Mouse (Mus musculus) stomach, postnatal 0 days (tissue): ENCODE data around the gene Slc7a15. TPM values are rescaled to one million over a fixed set of nuclear protein-coding genes. Genes with fewer than 3 reads are reported as not detected.

Experiments used
- ATAC-seq: fragments of 200-750 bp; cut with Nextera tagmentation; 2 replicates; pipeline ENCODE4 v1.8.0; 2017; ENCODE audit not compliant: low FRiP score, low TSS enrichment
- DNase-seq: peaks from one replicate; pipeline ENCODE4 v3.0.0-alpha.2; 2016; ENCODE audit warnings: low spot score
- H3K27ac ChIP-seq: fragments of 300-500 bp; sonication (generic); replicated peaks from 2 replicates; pipeline ENCODE4 v1.5.1; 2014; ENCODE audit warnings: mild to moderate bottlenecking, control low read depth
- H3K27me3 ChIP-seq: fragments of 300-500 bp; sonication (generic); 2 replicates; pipeline ENCODE4 v1.6.1; 2014; ENCODE audit warnings: low read length; ENCODE audit not compliant: control insufficient read depth, insufficient read depth
- H3K36me3 ChIP-seq: fragments of 300-500 bp; sonication (generic); 2 replicates; pipeline ENCODE4 v1.6.1; 2014; ENCODE audit warnings: low read length, mixed read lengths; ENCODE audit not compliant: control insufficient read depth, insufficient read depth
- H3K4me1 ChIP-seq: fragments of 300-500 bp; sonication (generic); replicated peaks from 2 replicates; pipeline ENCODE4 v1.6.1; 2014; ENCODE audit warnings: antibody characterized with exemption; ENCODE audit not compliant: control insufficient read depth, insufficient read depth
- H3K4me2 ChIP-seq: fragments of 300-500 bp; sonication (generic); replicated peaks from 2 replicates; pipeline ENCODE4 v1.6.1; 2014; ENCODE audit warnings: low read depth, mild to moderate bottlenecking, control low read depth, moderate library complexity
- H3K4me3 ChIP-seq: fragments of 300-500 bp; sonication (generic); 2 replicates; pipeline ENCODE4 v1.5.1; 2014; ENCODE audit warnings: low read depth, low read length, control low read depth
- H3K9ac ChIP-seq: fragments of 300-500 bp; sonication (generic); 2 replicates; pipeline ENCODE4 v1.6.1; 2014; ENCODE audit warnings: mild to moderate bottlenecking, low read length, control low read depth, mixed read lengths
- H3K9me3 ChIP-seq: fragments of 300-500 bp; sonication (generic); 2 replicates; pipeline ENCODE4 v1.6.1; 2016; ENCODE audit warnings: low read length; ENCODE audit not compliant: control insufficient read depth
- CTCF ChIP-seq: IDR thresholded peaks from 2 replicates; pipeline ENCODE4 v1.5.1; 2016; ENCODE audit warnings: antibody characterized with exemption, low read depth, mild to moderate bottlenecking, moderate library complexity
- EP300 ChIP-seq: optimal IDR thresholded peaks from 2 replicates; pipeline ENCODE3; 2016; ENCODE audit warnings: antibody characterized with exemption
- WGBS: fragments of 180-500 bp; shearing (Covaris S2); extraction: QIAGEN DNeasy Blood & Tissue Kit; methylation state at CpG from one replicate; pipeline ENCODE4 v1.1.7; 2014; 5-methylcytosine and 5-hydroxymethylcytosine counted together
- polyA plus RNA-seq: library from polyadenylated mRNA; unstranded; fragments of >200 nt; fragmentation: Nextera tagmentation; extraction: Ambion mirVana; gene quantifications from 2 replicates; pipeline ENCODE4 v1.2.1, GENCODE M21; 2015

Slc7a15 gene
- polyA plus RNA-seq, 1 experiment from 2014 or later: not detected

DNA sequence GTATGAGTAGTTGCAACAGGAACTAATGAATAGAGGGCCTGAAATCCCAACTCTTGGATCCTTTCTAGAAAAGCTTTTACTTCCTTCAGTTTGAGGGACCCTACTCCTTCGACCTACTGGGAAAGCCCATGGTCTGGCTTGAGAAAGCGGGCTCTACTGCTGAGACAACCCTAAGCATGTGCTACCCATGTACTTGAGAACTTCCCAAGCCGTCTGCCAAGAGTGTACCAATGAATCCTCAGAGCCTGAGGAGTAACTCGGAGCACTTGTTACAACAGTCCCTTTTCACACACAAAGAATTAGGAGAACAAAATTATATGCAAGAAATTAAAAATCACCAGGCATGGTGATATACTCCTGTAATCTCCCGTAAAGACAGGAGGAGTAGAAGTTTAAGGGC lies 61.6 kb downstream of the Slc7a15 start:
- no peaks in the 10 kb centered on the region for H3K9me3 ChIP-seq
- 89% methylated on average over 5 of the region's 5 CpGs for WGBS
- no peak overlapping the region for H3K4me3 ChIP-seq
- DNase-seq (no peak), ATAC-seq (no peak)
- no peaks in the 10 kb centered on the region for H3K27me3 ChIP-seq
- H3K4me1 ChIP-seq: no peaks in the 10 kb centered on the region
- H3K9ac ChIP-seq: no peak overlapping the region
- no peak for TF ChIP-seq CTCF
- no peak for TF ChIP-seq EP300
- no peak overlapping the region for H3K4me2 ChIP-seq
- no peaks in the 10 kb centered on the region for H3K36me3 ChIP-seq
- no peak overlapping the region for H3K27ac ChIP-seq

DNA sequence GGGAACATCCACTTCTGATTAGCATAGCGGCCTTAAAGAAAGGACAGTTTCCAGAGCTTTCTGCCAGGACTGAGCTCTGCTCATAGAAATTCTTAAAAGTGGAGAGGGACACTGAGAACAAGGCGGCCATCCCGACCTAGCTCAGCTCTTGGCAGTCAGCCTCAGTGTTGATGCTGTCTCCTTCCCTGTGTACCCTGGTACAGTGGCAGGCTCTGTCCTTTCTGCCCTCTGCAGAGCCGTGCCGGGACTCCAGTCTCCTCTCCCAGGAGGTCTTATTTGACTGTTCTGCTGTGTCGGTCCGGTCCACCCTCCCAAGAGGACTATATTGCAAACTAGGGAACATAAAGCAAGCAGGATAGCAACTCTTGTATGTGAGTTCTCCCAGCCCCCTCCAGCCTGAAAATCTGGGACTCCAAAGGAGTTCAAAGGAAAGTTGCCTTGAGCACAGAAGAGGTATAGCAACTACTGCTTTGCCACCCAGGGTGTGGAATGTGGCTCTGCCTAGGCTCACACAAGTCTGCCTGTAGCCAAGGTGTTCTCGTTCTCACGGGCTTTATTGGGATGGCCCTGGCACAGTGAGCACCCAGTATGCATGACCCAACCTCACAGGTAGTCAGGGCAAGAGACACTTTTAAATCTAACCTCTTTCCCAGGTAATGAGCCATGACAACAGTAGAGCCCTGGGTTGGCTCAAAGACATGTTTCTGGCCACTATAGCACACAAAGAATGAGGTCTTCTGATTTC lies 62.5 kb downstream of the Slc7a15 start:
- ATAC-seq (no peak), DNase-seq (no peak)
- H3K4me2 ChIP-seq: no peak overlapping the region
- no peaks in the 10 kb centered on the region for H3K27me3 ChIP-seq
- no peak overlapping the region for H3K4me3 ChIP-seq
- H3K9me3 ChIP-seq: no peaks in the 10 kb centered on the region
- no peak overlapping the region for H3K9ac ChIP-seq
- H3K27ac ChIP-seq: no peak overlapping the region
- no peaks in the 10 kb centered on the region for H3K36me3 ChIP-seq
- 63% methylated on average over 9 of the region's 9 CpGs for WGBS
- TF ChIP-seq CTCF: no peak
- no peak for TF ChIP-seq EP300
- H3K4me1 ChIP-seq: no peaks in the 10 kb centered on the region

DNA sequence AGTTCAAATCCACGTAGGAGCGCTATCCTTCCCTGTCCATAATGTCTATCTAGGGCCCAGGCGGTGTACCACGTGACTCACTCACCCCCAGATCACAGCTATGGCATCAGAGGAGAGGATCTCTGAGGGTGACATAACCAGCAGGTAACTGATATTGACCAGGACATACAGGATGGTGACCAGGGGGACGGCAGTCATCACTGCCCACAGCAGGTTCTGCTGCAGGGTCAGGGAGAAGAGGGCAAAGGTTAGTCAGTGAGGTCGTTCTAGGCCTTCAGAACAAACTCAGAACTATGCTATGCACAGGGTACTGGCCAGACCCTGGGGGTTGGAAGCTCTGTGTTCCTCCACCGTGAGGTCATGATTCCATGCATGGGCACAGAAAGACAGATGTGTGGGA lies 63.3 kb downstream of the Slc7a15 start:
- H3K27me3 ChIP-seq: no peaks in the 10 kb centered on the region
- H3K4me3 ChIP-seq: no peak overlapping the region
- H3K36me3 ChIP-seq: no peaks in the 10 kb centered on the region
- no peaks in the 10 kb centered on the region for H3K4me1 ChIP-seq
- no peak overlapping the region for H3K4me2 ChIP-seq
- WGBS: 82% methylated on average over 7 of the region's 7 CpGs
- ATAC-seq: no peak
- no peak for TF ChIP-seq CTCF
- TF ChIP-seq EP300: no peak
- H3K27ac ChIP-seq: no peak overlapping the region
- H3K9me3 ChIP-seq: no peaks in the 10 kb centered on the region
- DNase-seq: no peak
- H3K9ac ChIP-seq: no peak overlapping the region

DNA sequence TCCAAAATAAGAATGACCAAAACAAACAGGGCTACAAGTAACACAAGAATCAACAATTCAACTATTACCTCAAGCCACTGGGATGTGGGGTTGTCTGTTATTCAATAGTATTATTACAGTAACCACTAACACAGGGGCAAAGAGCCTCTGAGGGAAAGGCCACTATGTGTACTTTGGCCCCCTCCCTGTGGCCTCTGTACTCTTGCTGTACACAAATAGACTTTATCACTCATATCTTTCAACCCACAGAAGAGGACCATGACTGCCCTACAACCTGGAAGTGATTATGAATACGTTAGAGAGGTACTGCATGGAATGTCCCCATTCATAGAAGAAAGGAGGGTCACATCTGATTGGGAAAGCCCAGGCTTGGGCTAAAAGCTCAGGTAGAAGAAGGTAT lies 64.0 kb downstream of the Slc7a15 start:
- WGBS: 52% methylated on average over 1 of the region's 1 CpGs
- Histone ChIP-seq H3K9me3 (no peaks in the 10 kb centered on the region), H3K4me2 (no peak overlapping the region), H3K36me3 (no peaks in the 10 kb centered on the region), H3K4me3 (no peak overlapping the region), H3K27ac (no peak overlapping the region), H3K4me1 (no peaks in the 10 kb centered on the region), H3K27me3 (no peaks in the 10 kb centered on the region), H3K9ac (no peak overlapping the region)
- ATAC-seq: no peak
- no peak for TF ChIP-seq CTCF
- TF ChIP-seq EP300: no peak
- DNase-seq: no peak

DNA sequence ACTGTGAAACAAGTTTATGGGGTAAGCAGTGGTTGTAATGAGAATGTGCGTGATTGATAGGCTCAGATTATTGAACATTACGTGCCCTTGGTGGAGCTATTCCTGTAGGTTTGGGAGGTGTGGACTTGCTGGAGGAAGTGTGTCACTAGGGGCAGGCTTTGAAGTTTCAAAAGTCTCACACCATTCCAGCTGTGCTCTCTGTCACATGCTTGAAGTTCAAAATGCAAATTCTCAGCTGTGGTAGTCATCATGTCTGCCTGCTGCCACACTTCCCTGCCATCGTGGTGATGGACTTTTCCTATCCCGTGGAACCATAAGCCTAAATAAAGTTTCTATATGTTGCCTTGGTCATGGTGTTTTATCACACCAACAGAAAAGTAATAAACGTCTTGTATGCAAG lies 71.1 kb downstream of the Slc7a15 start:
- 65% methylated on average over 5 of the region's 5 CpGs for WGBS
- H3K27ac ChIP-seq: no peak overlapping the region
- no peak overlapping the region for H3K4me3 ChIP-seq
- no peaks in the 10 kb centered on the region for H3K4me1 ChIP-seq
- ATAC-seq (no peak), DNase-seq (no peak)
- H3K9ac ChIP-seq: no peak overlapping the region
- no peak for TF ChIP-seq EP300
- no peak for TF ChIP-seq CTCF
- H3K9me3 ChIP-seq: no peaks in the 10 kb centered on the region
- no peaks in the 10 kb centered on the region; the same call in 1 of the 2 replicates for H3K27me3 ChIP-seq
- no peaks in the 10 kb centered on the region for H3K36me3 ChIP-seq
- H3K4me2 ChIP-seq: no peak overlapping the region

DNA sequence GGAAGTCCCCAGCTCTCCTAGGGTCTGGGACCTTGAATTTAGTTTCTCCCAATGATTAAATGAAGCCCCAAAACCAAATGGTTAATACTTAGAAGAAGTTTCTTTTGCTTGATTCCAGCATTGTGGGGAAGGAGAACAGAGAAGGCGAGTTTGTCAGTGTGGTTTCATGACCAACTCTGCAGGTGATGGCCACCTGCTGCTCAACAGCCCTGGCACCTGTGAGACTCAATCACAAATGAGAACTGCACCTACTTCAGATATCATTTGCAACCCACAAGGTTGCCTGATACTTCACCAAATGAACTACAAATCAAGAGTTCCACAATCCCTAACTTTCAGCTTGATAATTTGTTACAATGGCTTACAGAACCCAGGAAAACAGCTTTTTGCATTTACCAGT lies 71.7 kb downstream of the Slc7a15 start:
- Histone ChIP-seq H3K9ac (no peak overlapping the region), H3K9me3 (no peaks in the 10 kb centered on the region), H3K27ac (no peak overlapping the region), H3K4me1 (no peaks in the 10 kb centered on the region), H3K4me3 (no peak overlapping the region), H3K36me3 (no peaks in the 10 kb centered on the region), H3K27me3 (no peaks in the 10 kb centered on the region; the same call in 1 of the 2 replicates), H3K4me2 (no peak overlapping the region)
- WGBS: 78% methylated on average over 1 of the region's 1 CpGs
- TF ChIP-seq EP300: no peak
- TF ChIP-seq CTCF: no peak
- DNase-seq (no peak), ATAC-seq (no peak)
